Mouse (Mus musculus): ENCODE results near the gene Scgb1a1.

Scgb1a1 gene

DNA sequence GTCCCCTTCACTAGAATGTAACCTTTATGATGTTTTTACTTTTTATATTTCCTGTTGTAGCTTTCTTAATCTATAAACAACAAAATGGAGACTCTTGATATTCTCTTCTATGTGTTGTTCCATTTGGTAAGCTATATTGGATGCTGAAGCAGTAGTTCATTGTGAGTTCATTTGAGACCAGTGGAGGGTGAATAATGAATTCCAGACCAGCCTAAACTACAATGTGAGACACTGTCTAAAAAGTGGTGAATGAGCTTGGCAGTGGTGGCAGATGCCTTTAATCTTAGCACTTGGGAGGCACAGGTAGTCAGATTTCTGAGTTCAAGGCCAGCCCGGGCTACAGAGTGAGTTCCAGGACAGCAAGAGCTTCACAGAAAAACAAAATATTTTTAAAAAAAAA is 44.6 kb downstream of the Scgb1a1 start:
- no peak for DNase-seq (ENCODE audit: low spot score)

DNA sequence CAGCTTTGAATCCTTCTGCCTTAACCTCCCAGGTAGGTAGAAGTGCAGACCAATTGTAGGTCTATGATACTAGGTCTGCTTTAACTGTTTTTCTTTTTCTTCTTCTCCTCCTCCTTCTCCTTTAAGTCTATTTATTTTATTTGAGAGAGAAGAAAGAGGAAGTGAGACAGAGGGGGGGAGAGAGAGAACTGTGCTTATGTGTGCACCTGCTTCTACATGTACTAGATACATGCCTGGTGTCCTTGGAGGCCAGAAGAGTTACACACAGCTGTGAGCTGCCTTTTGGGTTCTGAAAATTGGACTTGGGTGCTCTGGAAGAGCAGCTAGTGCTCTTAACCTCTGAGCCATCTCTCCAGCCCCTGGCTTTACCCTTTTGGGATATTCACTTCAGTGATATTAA is 46.7 kb downstream of the Scgb1a1 start:
- no peak for DNase-seq (ENCODE audit: low spot score)

DNA sequence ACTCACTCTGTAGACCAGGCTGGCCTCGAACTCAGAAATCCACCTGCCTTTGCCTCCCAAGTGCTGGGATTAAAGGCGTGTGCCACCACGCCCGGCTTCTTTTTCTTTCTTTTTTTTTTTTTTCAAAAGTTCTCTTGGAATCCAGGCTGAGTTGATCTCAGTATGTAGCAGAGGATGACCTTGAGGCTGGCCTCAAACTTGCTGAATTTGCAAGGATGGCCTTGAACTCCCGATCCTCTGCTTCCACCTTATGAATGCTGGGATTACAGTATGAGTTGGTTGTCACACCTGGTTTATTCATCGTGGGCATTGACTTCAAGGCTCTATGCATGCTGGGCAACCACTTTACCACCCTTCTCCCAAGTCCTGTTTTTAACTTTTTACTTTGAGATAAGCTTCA is 47.1 kb downstream of the Scgb1a1 start:
- DNase-seq (ENCODE audit: low spot score) = no peak

DNA sequence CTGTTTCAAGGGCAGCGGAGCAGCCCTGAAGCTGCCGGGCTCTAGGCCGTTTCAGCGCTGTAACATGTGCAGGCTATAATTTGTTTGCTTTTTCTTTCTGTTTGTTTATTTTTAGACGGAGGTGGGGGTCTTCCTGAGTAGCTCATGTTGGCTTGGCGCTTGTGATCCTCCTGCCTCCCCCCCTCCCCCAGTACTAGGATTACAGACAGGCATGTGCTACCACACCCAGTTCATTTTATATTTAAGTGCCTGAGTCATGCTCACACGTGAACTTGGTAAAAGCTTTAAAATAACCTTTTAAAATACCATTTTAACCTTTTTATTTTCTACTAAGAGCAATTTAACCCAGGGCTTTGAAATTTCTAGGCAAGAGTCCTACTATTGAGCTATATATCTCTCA is 47.8 kb downstream of the Scgb1a1 start:
- DNase-seq (ENCODE audit: low spot score) = no peak

DNA sequence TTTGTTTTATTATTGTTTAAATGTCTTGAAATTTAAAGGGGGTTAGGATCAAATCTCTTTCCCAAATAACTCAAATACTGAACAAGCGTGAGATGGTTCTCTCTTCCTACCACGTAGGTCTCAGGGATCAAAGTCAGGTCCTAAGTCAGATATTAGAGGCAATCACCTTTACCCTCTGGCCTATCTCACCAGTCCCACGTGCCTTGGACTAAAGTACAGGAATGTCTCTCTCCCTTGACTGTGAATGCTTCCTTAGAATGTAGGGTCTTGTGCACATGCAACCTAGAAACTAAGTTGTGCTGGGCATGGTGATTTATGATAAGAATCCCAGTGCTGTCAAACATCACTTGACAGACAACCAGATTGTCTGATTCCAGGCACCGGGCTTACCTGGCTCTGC is 48.5 kb downstream of the Scgb1a1 start:
- DNase-seq (ENCODE audit: low spot score) = no peak

DNA sequence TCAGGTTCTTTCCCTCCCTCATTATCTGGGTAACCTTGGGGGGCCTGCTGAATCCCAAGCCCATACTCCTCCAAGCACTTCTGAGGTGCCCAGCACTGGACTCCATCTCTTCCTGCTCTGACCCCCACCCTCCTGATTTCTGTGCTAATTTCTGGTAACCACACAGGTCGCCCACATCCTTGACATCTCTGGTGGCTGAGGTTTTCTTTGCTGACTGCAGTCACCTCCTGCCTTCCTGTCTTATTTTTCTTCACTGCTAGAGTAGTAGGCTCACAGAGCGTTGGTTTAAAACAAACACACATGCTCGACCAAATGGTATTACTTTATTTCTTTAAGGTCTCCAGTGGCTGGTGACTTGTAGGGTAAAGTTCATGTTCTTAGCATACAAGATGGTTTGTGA is 49.6 kb downstream of the Scgb1a1 start:
- no peak for DNase-seq (ENCODE audit: low spot score)

DNA sequence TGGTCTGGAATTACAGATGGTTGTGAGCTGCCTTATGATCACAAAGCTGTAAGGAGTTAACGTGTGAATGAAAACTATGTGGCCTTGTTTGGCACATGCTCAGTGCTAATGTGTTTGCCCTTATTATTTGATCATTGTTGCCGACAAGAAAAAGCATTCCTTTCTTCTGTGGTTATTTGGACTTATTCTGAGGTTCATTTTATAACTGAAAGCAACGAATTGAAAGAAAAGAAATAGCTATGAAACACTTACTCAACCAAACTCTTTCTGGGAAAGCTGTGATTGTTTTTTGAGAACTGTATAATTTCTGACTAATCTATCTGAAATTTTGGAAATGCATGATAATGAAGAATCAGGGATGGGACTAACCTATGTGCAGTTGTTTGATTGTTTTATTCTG is 52.7 kb downstream of the Scgb1a1 start:
- no peak for DNase-seq (ENCODE audit: low spot score)

DNA sequence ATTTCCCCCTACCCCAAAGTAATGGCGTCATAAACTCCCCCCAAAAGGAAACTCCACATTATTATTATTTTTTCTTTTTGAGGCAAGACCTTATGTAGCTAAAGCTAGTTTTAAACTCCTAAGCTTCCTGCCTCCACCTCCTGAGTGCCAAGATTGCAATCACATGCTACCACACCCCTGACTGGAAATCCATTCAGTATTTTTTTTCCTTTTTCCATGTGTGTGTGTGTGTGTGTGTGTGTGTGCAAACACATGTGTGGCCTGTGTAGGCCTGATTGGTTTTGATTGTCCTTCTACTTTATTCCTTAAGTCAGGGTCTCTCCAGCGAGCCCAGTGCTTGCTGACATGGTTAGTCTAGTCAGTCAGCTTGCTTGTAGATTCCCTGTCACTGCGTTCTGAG is 53.3 kb downstream of the Scgb1a1 start:
- DNase-seq (ENCODE audit: low spot score) = no peak

All from left cerebral cortex, adult 11 months (tissue).